In the genomic region with DNA sequence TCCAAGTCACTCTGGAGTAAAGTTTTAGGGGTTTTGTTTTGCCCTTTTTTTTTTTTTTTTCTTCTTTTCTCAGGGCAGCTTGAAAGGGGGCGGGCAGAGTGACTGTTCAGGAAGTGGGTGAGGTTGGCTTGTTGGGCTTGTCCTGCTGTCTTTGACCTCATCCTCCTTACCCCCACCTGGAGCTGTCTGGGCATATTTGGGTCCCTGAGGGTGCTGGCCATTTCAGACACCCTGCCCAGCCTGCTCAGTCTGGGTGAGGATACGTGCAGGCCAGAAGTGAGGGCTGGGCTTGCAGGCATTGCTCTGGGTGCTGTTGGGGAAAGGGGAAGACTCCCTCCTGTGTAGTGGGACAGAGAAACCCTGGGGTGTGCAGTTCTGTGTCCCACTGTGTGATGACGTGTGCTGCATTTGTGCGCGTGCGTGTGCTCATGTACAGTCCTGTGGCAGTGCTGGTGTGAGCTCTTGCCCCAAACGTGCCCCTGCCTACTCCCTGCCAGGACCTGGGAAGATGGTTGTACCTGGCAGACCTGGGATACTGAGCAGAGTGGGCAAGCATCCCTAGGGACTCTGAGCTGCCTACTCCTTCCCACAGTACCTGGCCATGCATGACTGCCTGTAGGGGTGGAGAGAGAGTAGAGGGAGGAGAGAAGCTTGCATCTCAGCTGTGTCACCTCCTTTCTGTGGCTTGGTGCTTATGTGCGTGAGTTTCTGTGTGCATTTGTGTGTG, we compare ENCODE assay signal across 1 mouse cellular context.
TF ChIP-seq lines count a peak whose summit lies in the region.

No protein-coding gene starts in this region.

TF ChIP-seq in ES-E14, 5 proteins besides CTCF, POLR2A, EP300 and RAD21:
- no peak for TF ChIP-seq MAFK (IDR thresholded peaks at IDR 0.05; ENCODE audit: insufficient read depth, low read depth, low read length)
- TF ChIP-seq HCFC1 (IDR thresholded peaks at IDR 0.05; ENCODE audit: borderline replicate concordance, insufficient read depth, low read length), result no peak
- peak; percentile 36; the same call in 1 of the 2 replicates for TF ChIP-seq ZNF384 (IDR thresholded peaks at IDR 0.05; ENCODE audit: low read depth, low read length)
- TF ChIP-seq CHD2 (IDR thresholded peaks at IDR 0.05; ENCODE audit: low read depth, low read length), result no peak
